Mouse (Mus musculus) limb, embryonic 12.5 days (tissue): Measurements from ENCODE around the gene Fam78a. TPM values are rescaled to one million over a fixed set of nuclear protein-coding genes. Genes with fewer than 3 reads are reported as not detected.

Experiments used
- ATAC-seq: fragments of 200-750 bp; cut with Nextera tagmentation; 2 replicates; pipeline ENCODE4 v1.8.0; 2017; ENCODE audit warnings: low read depth, moderate TSS enrichment; ENCODE audit not compliant: insufficient number of reproducible peaks, insufficient read depth, low FRiP score, low TSS enrichment
- H3K27ac ChIP-seq: fragments of 300-500 bp; sonication (generic); 2 replicates; pipeline ENCODE4 v1.5.1; 2016; ENCODE audit warnings: mild to moderate bottlenecking, moderate library complexity
- H3K27me3 ChIP-seq: fragments of 300-500 bp; sonication (generic); 2 replicates; pipeline ENCODE4 v1.6.1; 2016; ENCODE audit warnings: mild to moderate bottlenecking, moderate library complexity
- H3K36me3 ChIP-seq: fragments of 300-500 bp; sonication (generic); 2 replicates; pipeline ENCODE4 v1.6.1; 2016; ENCODE audit warnings: mild to moderate bottlenecking, moderate library complexity
- H3K4me1 ChIP-seq: fragments of 300-500 bp; sonication (generic); replicated peaks from 2 replicates; pipeline ENCODE4 v1.6.1; 2016
- H3K4me2 ChIP-seq: fragments of 300-500 bp; sonication (generic); 2 replicates; pipeline ENCODE4 v1.6.1; 2016; ENCODE audit warnings: mild to moderate bottlenecking, moderate library complexity
- H3K4me3 ChIP-seq: fragments of 300-500 bp; sonication (generic); replicated peaks from 2 replicates; pipeline ENCODE4 v1.5.1; 2016; ENCODE audit warnings: mild to moderate bottlenecking
- H3K9ac ChIP-seq: fragments of 300-500 bp; sonication (generic); replicated peaks from 2 replicates; pipeline ENCODE4 v1.6.1; 2016; ENCODE audit warnings: mild to moderate bottlenecking, moderate library complexity
- H3K9me3 ChIP-seq: fragments of 300-500 bp; sonication (generic); 2 replicates; pipeline ENCODE4 v1.6.1; 2016; ENCODE audit warnings: mild to moderate bottlenecking, moderate library complexity
- WGBS: fragments of 180-500 bp; shearing (Covaris S2); methylation state at CpG from one replicate; pipeline ENCODE4 v1.1.7; 2016; 5-methylcytosine and 5-hydroxymethylcytosine counted together
- polyA plus RNA-seq: library from polyadenylated mRNA; unstranded; fragments of >200 nt; fragmentation: Nextera tagmentation; extraction: Ambion mirVana; gene quantifications from 2 replicates; pipeline ENCODE4 v1.2.1, GENCODE M21; 2016

Gene Fam78a
- polyA plus RNA-seq, 1 experiment from 2014 or later, result 4.0 TPM

- WGBS, result 91% methylated on average over 8 of the region's 8 CpGs
- no peak overlapping the region for H3K9ac ChIP-seq
- H3K4me3 ChIP-seq, result no peak overlapping the region
- no peak overlapping the region for H3K27ac ChIP-seq
- H3K36me3 ChIP-seq, result peaks cover 95% of the 10 kb centered on the region
- H3K4me2 ChIP-seq, result no peak overlapping the region
- H3K4me1 ChIP-seq, result no peaks in the 10 kb centered on the region
- ATAC-seq, result no peak
- no peaks in the 10 kb centered on the region for H3K9me3 ChIP-seq
- no peaks in the 10 kb centered on the region for H3K27me3 ChIP-seq
Measured at GRCm38 (mm10) chr2:32038661-32039081, 46.0 kb downstream of the Fam78a start.

- Histone ChIP-seq H3K27ac (no peak overlapping the region), H3K9ac (no peak overlapping the region), H3K4me1 (no peaks in the 10 kb centered on the region), H3K36me3 (peaks cover 95% of the 10 kb centered on the region), H3K9me3 (no peaks in the 10 kb centered on the region), H3K27me3 (no peaks in the 10 kb centered on the region), H3K4me3 (no peak overlapping the region), H3K4me2 (no peak overlapping the region)
- no peak for ATAC-seq
- WGBS, result 58% methylated on average over 6 of the region's 6 CpGs
Measured at GRCm38 (mm10) chr2:32037279-32037858, 47.3 kb downstream of the Fam78a start.

GRCm38 (mm10) chr2:32034206-32034605 is 50.5 kb downstream of the Fam78a start:
- Histone ChIP-seq H3K4me1 (no peaks in the 10 kb centered on the region), H3K9ac (no peak overlapping the region), H3K27ac (no peak overlapping the region), H3K36me3 (peaks cover 96% of the 10 kb centered on the region), H3K9me3 (no peaks in the 10 kb centered on the region), H3K27me3 (no peaks in the 10 kb centered on the region), H3K4me3 (no peak overlapping the region), H3K4me2 (no peak overlapping the region)
- no peak for ATAC-seq
- 93% methylated on average over 6 of the region's 6 CpGs for WGBS

- no peak overlapping the region for H3K4me2 ChIP-seq
- 92% methylated on average over 6 of the region's 6 CpGs for WGBS
- H3K4me3 ChIP-seq, result no peak overlapping the region
- H3K27me3 ChIP-seq, result no peaks in the 10 kb centered on the region
- no peak overlapping the region for H3K9ac ChIP-seq
- H3K36me3 ChIP-seq, result peaks cover 94% of the 10 kb centered on the region
- H3K4me1 ChIP-seq, result no peaks in the 10 kb centered on the region
- no peak for ATAC-seq
- no peak overlapping the region for H3K27ac ChIP-seq
- H3K9me3 ChIP-seq, result no peaks in the 10 kb centered on the region
Measured at GRCm38 (mm10) chr2:32033436-32033835, 51.2 kb downstream of the Fam78a start.

GRCm38 (mm10) chr2:32029636-32030035 is 55.0 kb downstream of the Fam78a start:
- no peak for ATAC-seq
- WGBS, result 77% methylated on average over 3 of the region's 3 CpGs

GRCm38 (mm10) chr2:32024372-32024771 is 60.3 kb downstream of the Fam78a start:
- Histone ChIP-seq H3K27ac (no peak overlapping the region), H3K27me3 (no peaks in the 10 kb centered on the region), H3K4me1 (no peaks in the 10 kb centered on the region), H3K9me3 (no peaks in the 10 kb centered on the region), H3K4me3 (no peak overlapping the region), H3K4me2 (no peak overlapping the region), H3K9ac (no peak overlapping the region), H3K36me3 (peaks cover 92% of the 10 kb centered on the region)
- ATAC-seq, result no peak
- 88% methylated on average over 4 of the region's 4 CpGs for WGBS

More at GRCm38 (mm10) chr2:32029636-32030035, 55.0 kb downstream of the Fam78a start:
- no peaks in the 10 kb centered on the region for H3K27me3 ChIP-seq
- no peaks in the 10 kb centered on the region for H3K9me3 ChIP-seq
- H3K4me3 ChIP-seq, result no peak overlapping the region
- H3K4me2 ChIP-seq, result no peak overlapping the region
- no peaks in the 10 kb centered on the region for H3K4me1 ChIP-seq
- no peak overlapping the region for H3K9ac ChIP-seq
- H3K27ac ChIP-seq, result no peak overlapping the region
- H3K36me3 ChIP-seq, result peaks cover 94% of the 10 kb centered on the region

- no peak for ATAC-seq
- Histone ChIP-seq H3K27ac (no peak overlapping the region), H3K4me3 (no peak overlapping the region), H3K4me1 (no peaks in the 10 kb centered on the region), H3K27me3 (no peaks in the 10 kb centered on the region), H3K36me3 (peaks cover 95% of the 10 kb centered on the region), H3K9ac (no peak overlapping the region), H3K4me2 (no peak overlapping the region), H3K9me3 (no peaks in the 10 kb centered on the region)
- 94% methylated on average over 5 of the region's 5 CpGs for WGBS
Measured at GRCm38 (mm10) chr2:32020229-32020628, 64.4 kb downstream of the Fam78a start.

GRCm38 (mm10) chr2:32019704-32020103 is 65.0 kb downstream of the Fam78a start:
- H3K36me3 ChIP-seq, result peaks cover 95% of the 10 kb centered on the region
- no peak for ATAC-seq
- H3K27ac ChIP-seq, result no peak overlapping the region
- no peak overlapping the region for H3K4me2 ChIP-seq
- no peaks in the 10 kb centered on the region for H3K4me1 ChIP-seq
- H3K27me3 ChIP-seq, result no peaks in the 10 kb centered on the region
- WGBS, result 85% methylated on average over 4 of the region's 4 CpGs
- H3K4me3 ChIP-seq, result no peak overlapping the region
- no peaks in the 10 kb centered on the region for H3K9me3 ChIP-seq
- H3K9ac ChIP-seq, result no peak overlapping the region

- ATAC-seq, result no peak
- WGBS, result 89% methylated on average over 11 of the region's 11 CpGs
Measured at GRCm38 (mm10) chr2:32008716-32009115, 75.9 kb downstream of the Fam78a start.

GRCm38 (mm10) chr2:32008311-32008710 is 76.3 kb downstream of the Fam78a start:
- Histone ChIP-seq H3K27ac (no peak overlapping the region), H3K9ac (no peak overlapping the region), H3K4me3 (no peak overlapping the region), H3K27me3 (no peaks in the 10 kb centered on the region), H3K4me1 (no peaks in the 10 kb centered on the region), H3K4me2 (no peak overlapping the region), H3K36me3 (peaks cover 91% of the 10 kb centered on the region), H3K9me3 (no peaks in the 10 kb centered on the region)
- no peak for ATAC-seq
- WGBS, result 95% methylated on average over 2 of the region's 2 CpGs

More at GRCm38 (mm10) chr2:32008716-32009115, 75.9 kb downstream of the Fam78a start:
- H3K27ac ChIP-seq, result no peak overlapping the region
- H3K36me3 ChIP-seq, result peaks cover 91% of the 10 kb centered on the region
- no peak overlapping the region for H3K9ac ChIP-seq
- no peaks in the 10 kb centered on the region for H3K9me3 ChIP-seq
- no peaks in the 10 kb centered on the region for H3K4me1 ChIP-seq
- no peaks in the 10 kb centered on the region for H3K27me3 ChIP-seq
- no peak overlapping the region for H3K4me2 ChIP-seq
- no peak overlapping the region for H3K4me3 ChIP-seq
